Mouse (Mus musculus): Measurements from ENCODE around the gene Gimd1. TPM values are rescaled to one million over a fixed set of nuclear protein-coding genes. Genes with fewer than 3 reads are reported as not detected.

Gene Gimd1
- not detected in 2 replicates for polyA plus RNA-seq (2012; rRNA removed; ENCODE audit: low replicate concordance)

DNA sequence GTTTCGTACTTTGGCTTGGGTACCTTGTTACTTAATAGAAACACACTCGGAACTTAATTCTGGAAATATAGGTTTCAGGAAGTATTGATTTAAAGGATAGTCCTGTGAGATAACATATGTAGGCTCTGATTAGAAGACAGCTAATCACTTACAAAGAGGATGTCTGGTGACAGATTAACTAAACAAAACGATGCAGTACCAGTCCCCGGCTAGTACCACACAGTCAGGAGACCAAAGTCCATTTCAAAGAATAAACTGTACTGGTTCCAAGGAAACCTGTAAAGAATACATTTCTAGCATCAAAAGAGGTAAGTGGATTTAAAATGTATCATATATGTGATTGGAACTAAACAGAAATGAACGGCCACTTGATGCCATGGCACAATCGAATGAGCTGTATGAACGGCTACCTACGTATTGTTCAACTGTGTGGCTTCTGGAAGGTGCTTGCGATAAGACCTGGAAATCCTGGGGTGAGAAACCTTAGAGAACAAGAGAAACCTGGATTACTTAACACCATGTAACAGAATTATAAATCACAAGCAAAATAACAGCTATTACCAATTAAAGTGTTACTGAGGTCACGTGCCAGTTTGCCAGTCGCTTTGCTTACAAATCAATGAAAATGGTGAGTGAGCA, at the start of gene Gimd1:
Gene Gimd1 (plus strand): TSS at position 220 of the 639 bp plus-strand sequence.

DNA sequence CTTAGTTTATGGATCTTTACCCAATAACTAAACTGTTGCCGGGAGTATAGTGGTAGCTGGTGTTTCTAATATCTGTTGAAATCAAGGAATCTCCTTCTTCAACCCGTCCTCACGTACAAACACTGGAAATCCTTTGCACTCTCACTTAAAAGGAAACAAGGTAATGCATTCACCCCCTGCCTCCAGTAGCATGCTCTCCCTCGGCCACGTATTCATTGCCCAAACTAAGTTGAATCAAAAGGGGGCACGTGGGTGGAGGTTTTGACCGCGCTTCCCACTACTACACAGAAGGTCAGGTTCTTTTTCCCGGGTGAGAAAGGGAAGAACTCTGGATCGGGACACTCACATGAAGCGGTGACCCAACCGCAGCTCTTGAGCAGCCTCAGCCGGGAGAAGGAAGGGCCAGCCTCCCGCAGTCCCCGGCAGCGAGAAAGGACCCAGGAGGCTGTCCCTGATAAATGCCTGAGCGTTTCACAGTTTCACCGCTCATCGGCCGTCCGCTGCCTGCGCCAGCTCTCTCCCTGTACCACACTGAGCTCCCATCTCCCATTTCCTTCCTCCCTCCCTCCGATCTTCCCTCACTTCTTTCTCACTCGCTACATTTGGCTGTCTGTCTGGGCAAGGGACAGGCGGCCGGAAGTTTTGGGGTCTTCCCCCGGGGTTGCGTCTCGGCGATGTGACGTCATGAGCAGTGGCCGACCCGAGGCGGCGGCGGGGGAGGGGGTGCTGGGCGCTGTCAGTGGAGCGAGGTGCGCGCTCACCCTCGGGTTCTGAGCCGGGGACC, 54.0 kb downstream of the Gimd1 start, which contains the start of gene Tbck:
Gene Tbck (plus strand): TSS at position 698 of the 784 bp plus-strand sequence.

DNA sequence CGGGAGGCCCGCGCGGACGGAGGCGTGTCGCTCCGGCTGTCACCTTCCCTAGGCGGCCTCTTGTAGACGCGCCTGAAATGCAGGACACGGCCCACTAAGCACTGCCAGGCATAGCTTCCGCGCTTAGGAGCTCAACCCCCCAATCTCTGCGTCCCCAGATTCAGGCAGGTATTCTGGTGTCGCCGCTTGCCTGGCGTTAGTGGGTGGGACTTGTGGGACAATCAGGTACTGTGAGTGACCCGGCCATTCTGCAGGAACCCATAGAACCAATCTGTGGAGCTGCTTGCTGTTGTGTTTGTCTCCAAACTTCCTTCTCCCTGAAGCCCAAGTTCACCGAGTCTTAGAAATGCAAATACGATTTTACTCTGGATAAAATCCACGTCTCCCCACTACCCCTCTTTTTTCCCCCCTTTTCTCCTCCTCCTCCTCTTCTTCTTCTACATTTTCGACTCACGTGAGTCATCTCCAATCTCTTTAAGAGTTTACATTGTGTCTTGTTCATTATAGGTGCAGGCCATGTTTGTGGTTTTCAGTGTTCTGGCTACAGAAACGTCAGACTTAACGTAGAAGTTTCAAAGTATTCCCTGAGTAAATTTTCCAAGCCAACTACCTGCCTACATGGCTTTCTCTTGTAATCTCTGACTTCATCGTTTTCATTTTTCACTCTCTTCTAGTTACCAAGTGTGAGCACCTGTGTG, 54.8 kb downstream of the Gimd1 start, which contains the start of gene Aimp1:
Gene Aimp1 (minus strand): TSS at position 140 of the 698 bp plus-strand sequence.

Other genes with a start within 250 kb of the Gimd1 start
- 5.7 and 6.2 TPM in 2 replicates for gene Tbck, start 54.3 kb downstream of the Gimd1 start, polyA plus RNA-seq (2012; rRNA removed; ENCODE audit: low replicate concordance)
- 12.2 and 17.9 TPM in 2 replicates for gene Aimp1, start 54.5 kb downstream of the Gimd1 start, polyA plus RNA-seq (2012; rRNA removed; ENCODE audit: low replicate concordance)